Mouse (Mus musculus) adrenal gland, postnatal 14 days (tissue): ENCODE data around the gene Oosp1. TPM values are rescaled to one million over a fixed set of nuclear protein-coding genes. Genes with fewer than 3 reads are reported as not detected.

Source experiments
- DNase-seq: peaks from one replicate; pipeline ENCODE4 v3.0.0; 2021; ENCODE audit warnings: mixed read lengths
- long read RNA-seq, 2 experiments: library from polyadenylated mRNA; stranded (forward); transcript quantifications; one replicate each; pipeline ENCODE4 v2.0.0; 2021
- total RNA-seq: library from RNA; stranded (reverse); gene quantifications from 2 replicates; pipeline ENCODE4 v1.2.3, GENCODE M21; 2021

Oosp1 gene
- total RNA-seq: 1.7 and 1.9 TPM in 2 replicates
- long read RNA-seq, experiment 1, partial matches to known transcripts: 4 of 4 reads
- long read RNA-seq, experiment 1, other reads (novel, unspliced or antisense): 0 of 4 reads
- long read RNA-seq, experiment 2, partial matches to known transcripts: 1 of 1 reads
- long read RNA-seq, experiment 2, other reads (novel, unspliced or antisense): 0 of 1 reads

DNA sequence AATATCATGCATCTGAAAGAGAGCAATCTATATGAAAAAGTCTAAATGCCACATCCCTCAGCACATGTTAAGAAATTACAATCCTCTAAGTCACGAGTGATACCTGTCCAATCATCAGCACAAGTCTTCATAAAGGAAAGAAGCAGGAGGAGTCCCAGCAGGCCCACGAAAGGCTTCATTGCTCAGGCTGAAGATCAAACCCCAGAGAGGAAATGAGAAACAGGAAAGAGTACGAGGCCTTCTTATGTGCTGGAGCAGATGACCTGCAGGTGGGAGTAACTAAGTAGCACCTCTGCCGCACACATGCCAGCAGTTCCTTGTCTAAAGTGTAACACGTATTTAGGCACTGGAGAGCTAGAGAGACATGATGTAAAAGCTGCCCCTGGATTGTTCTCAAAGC is at the start of gene Oosp1:
Gene Oosp1, minus strand, starts transcription at position 312 of the 400 bp plus-strand sequence.
- no peak for DNase-seq

GRCm38 (mm10) chr19:11736455-11736854 is 45.5 kb upstream of the Oosp1 start:
- no peak for DNase-seq

DNA sequence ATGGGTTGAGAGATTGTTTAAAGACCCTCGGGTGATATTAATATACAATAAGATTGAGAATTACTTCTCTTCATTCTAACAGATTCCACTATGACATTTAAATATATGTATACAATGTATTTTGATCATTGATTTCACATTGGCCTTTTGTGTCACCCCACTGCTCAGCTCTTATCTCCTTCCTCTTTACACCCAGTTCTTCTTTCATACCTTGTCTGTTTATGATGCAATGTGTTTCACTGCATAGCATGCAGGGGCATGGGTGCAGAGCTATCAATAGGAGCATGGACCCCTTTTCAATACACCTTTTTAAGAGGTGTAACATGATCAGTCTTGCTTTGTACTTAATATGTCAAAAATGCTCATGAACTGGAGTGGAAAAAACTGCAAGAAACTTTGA is 39.3 kb upstream of the Oosp1 start:
- no peak for DNase-seq

- no peak for DNase-seq
Measured at GRCm38 (mm10) chr19:11727304-11727703, 36.4 kb upstream of the Oosp1 start.

DNA sequence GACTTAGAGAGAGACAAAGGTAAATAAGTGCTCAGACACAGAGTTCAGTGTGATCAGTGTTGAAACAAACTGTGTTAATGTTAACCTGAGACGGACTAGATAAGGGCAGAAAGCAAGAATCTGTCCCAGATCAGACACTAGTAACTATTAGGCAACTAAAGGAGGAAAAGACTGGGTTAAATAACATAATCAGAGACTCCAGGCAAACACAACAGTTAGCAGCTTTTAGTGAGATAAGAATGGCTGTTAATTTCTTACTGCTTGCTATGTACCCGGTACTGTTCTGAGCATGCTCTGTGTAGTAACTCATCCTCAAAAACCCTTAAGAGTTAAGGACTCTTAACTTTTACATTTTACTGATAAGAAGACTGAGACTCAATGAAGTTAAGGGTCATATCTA is 35.0 kb upstream of the Oosp1 start:
- DNase-seq: no peak

- DNase-seq: no peak
Measured at GRCm38 (mm10) chr19:11724275-11724674, 33.3 kb upstream of the Oosp1 start.

GRCm38 (mm10) chr19:11723870-11724269 is 32.9 kb upstream of the Oosp1 start:
- DNase-seq: no peak

GRCm38 (mm10) chr19:11720071-11720470 is 29.1 kb upstream of the Oosp1 start:
- DNase-seq: no peak

GRCm38 (mm10) chr19:11712451-11712850 is 21.5 kb upstream of the Oosp1 start:
- DNase-seq: peak; percentile 38

GRCm38 (mm10) chr19:11698342-11698741 is 7.4 kb upstream of the Oosp1 start:
- DNase-seq: no peak

DNA sequence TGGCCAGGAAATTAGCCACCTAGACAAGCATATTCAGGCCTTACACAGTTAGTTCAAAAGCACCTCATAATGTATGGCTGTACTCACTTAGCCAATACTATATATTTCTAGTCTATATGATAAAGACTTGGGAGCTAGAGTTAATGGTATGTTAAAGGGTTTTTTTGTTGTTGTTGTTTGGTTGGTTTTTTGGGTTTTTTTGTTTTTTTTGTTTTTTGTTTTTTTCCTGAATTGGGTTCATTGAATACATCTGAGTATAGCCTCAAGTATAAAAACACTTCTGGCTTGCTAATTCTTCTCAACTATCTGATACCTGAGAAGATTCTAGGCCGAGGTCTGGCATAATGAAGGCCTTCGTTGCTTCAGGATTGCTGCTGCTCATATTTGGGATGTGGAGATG is 5.8 kb upstream of the Oosp1 start, which contains the start of gene Oosp3:
Gene Oosp3, plus strand, starts transcription at position 301 of the 400 bp plus-strand sequence.
- no peak for DNase-seq

DNA sequence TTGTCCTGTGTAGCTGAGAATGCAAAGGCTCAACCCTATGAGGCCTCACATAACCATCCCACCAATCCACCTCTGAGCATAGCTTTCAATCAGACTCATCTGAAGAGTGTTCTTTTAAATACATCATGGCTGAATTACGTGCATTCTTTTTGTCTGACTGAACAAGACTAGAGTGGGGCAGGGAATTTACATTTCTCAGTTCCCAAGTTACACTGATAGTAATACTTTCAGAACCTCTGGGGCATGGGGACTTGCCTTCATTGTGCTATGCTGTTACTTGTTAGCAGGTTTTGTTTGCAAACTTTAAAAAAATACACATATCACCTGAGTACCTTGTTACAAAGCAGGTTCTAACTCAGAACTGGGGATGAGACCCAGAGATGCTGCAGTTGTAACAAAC is 504 bp upstream of the Oosp1 start:
- no peak for DNase-seq

GRCm38 (mm10) chr19:11661562-11661961 is 29.4 kb downstream of the Oosp1 start:
- no peak for DNase-seq

GRCm38 (mm10) chr19:11660459-11660858 is 30.5 kb downstream of the Oosp1 start, which contains the start of gene Oosp2:
Oosp2 (minus strand) TSS chr19:11660559.
- no peak for DNase-seq

DNA sequence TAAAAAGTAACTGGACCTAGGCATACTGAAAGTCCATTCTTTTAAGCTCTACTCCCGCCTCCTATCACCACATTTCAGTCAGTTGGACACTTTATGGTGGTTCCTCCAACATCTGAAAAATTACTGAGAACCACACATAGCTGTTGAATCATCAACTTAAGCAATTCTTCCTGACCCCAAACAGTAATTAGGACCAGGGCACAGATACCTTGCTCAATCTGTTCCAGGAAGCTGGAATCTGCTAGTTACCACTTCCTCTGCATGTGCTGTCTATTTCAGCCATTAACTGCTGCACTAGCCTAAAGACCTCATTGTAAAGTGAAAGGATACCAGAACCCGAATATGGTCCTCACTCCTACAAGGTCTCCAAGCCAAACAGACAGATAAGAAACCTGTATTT is 31.8 kb downstream of the Oosp1 start:
- DNase-seq: no peak

GRCm38 (mm10) chr19:11649564-11649963 is 41.4 kb downstream of the Oosp1 start:
- no peak for DNase-seq

- DNase-seq: no peak
Measured at GRCm38 (mm10) chr19:11646166-11646565, 44.8 kb downstream of the Oosp1 start.

GRCm38 (mm10) chr19:11640732-11641131 is 50.2 kb downstream of the Oosp1 start, which contains the start of gene Ms4a3:
Ms4a3 (minus strand) TSS chr19:11640851.
- DNase-seq: no peak

- DNase-seq: no peak
Measured at GRCm38 (mm10) chr19:11639038-11639437, 51.9 kb downstream of the Oosp1 start.

GRCm38 (mm10) chr19:11635572-11635971 is 55.4 kb downstream of the Oosp1 start:
- DNase-seq: no peak

- no peak for DNase-seq
Measured at GRCm38 (mm10) chr19:11634330-11634729, 56.6 kb downstream of the Oosp1 start.

- no peak for DNase-seq
Measured at GRCm38 (mm10) chr19:11633732-11634131, 57.2 kb downstream of the Oosp1 start.

GRCm38 (mm10) chr19:11625231-11625630 is 65.7 kb downstream of the Oosp1 start:
- no peak for DNase-seq

GRCm38 (mm10) chr19:11624800-11625199 is 66.2 kb downstream of the Oosp1 start:
- DNase-seq: no peak

GRCm38 (mm10) chr19:11623551-11623950 is 67.4 kb downstream of the Oosp1 start, which contains the start of gene Ms4a2:
Ms4a2 (minus strand) TSS chr19:11623719.
- DNase-seq: no peak
